Mouse (Mus musculus) CH12F3 (cell line): ENCODE data around the gene Hnrnpa2b1.

Experiments
- in situ Hi-C: fragments of 300-500 bp; cut with MboI; formaldehyde crosslinking; loops from 2 replicates; pipeline ENCODE4 v1.14.3; 2020; ENCODE audit warnings: low sequenced_read_pairs

Hnrnpa2b1 gene

GRCm38 (mm10) chr6:51470311-51471178, 851 bp upstream of the Hnrnpa2b1 start, which contains the start of gene Cbx3:
Gene Cbx3, plus strand, starts transcription at chr6:51470360.
- in situ Hi-C loops = no loop called here

GRCm38 (mm10) chr6:51468891-51469561, 668 bp downstream of the Hnrnpa2b1 start:
- in situ Hi-C loops = no loop called here

GRCm38 (mm10) chr6:51467649-51468048, 2.0 kb downstream of the Hnrnpa2b1 start:
- in situ Hi-C loops = no loop called here

- in situ Hi-C loops = no loop called here
Measured at GRCm38 (mm10) chr6:51460363-51460762, 9.3 kb downstream of the Hnrnpa2b1 start.

GRCm38 (mm10) chr6:51460021-51460360, 9.7 kb downstream of the Hnrnpa2b1 start:
- in situ Hi-C loops = no loop called here

GRCm38 (mm10) chr6:51459313-51460020, 10.2 kb downstream of the Hnrnpa2b1 start:
- in situ Hi-C loops = no loop called here

- in situ Hi-C loops = no loop called here
Measured at GRCm38 (mm10) chr6:51458925-51459312, 10.8 kb downstream of the Hnrnpa2b1 start.

- in situ Hi-C loops = no loop called here
Measured at GRCm38 (mm10) chr6:51457770-51458387, 11.8 kb downstream of the Hnrnpa2b1 start.

GRCm38 (mm10) chr6:51457283-51457682, 12.4 kb downstream of the Hnrnpa2b1 start:
- in situ Hi-C loops = no loop called here

GRCm38 (mm10) chr6:51456198-51456597, 13.5 kb downstream of the Hnrnpa2b1 start:
- in situ Hi-C loops = no loop called here

- in situ Hi-C loops = no loop called here
Measured at GRCm38 (mm10) chr6:51454949-51455348, 14.7 kb downstream of the Hnrnpa2b1 start.

GRCm38 (mm10) chr6:51452927-51453503, 16.7 kb downstream of the Hnrnpa2b1 start:
- in situ Hi-C loops = no loop called here

- in situ Hi-C loops = no loop called here
Measured at GRCm38 (mm10) chr6:51442191-51442835, 27.4 kb downstream of the Hnrnpa2b1 start.

- in situ Hi-C loops = no loop called here
Measured at GRCm38 (mm10) chr6:51438826-51439330, 30.8 kb downstream of the Hnrnpa2b1 start.

GRCm38 (mm10) chr6:51437665-51438064, 32.0 kb downstream of the Hnrnpa2b1 start:
- in situ Hi-C loops = no loop called here

- in situ Hi-C loops = no loop called here
Measured at GRCm38 (mm10) chr6:51434270-51434669, 35.4 kb downstream of the Hnrnpa2b1 start.

- in situ Hi-C loops = no loop called here
Measured at GRCm38 (mm10) chr6:51432535-51433397, 36.9 kb downstream of the Hnrnpa2b1 start, which contains the start of gene Nfe2l3. Gene Nfe2l3, plus strand, starts transcription at chr6:51432670.

- in situ Hi-C loops = no loop called here
Measured at GRCm38 (mm10) chr6:51424537-51424936, 45.2 kb downstream of the Hnrnpa2b1 start.
